Mouse (Mus musculus): ENCODE results near the gene Add3. TPM values are rescaled to one million over a fixed set of nuclear protein-coding genes. Genes with fewer than 3 reads are reported as not detected.

The Add3 gene
- polyA plus RNA-seq, 1 experiment from 2014 or later, result 49.7 TPM

DNA sequence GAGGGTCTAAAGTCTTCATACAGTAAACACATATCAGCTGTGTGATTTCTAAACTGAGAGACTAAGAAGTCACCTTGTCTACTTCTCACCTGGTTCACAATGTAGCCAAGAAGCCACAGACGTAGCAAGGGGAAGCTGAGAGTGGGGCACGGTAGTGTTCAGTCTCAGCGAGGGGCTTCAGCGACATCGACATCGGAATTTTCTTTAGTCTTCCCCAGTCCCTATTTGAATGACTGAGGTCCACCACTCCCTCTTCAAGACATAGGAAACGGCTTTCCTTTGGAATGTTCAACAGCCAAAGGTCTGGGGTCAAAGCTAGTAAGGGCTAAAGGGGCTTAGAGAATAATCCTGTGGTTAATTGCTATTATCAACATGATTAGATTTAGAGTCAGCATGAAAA is 121.8 kb downstream of the Add3 start:
- Histone ChIP-seq H3K27ac (ENCODE audit: low read depth, low read length) (no peak overlapping the region), H3K9me3 (ENCODE audit: control insufficient read depth, low read length) (no peaks in the 10 kb centered on the region), H3K4me1 (ENCODE audit: control insufficient read depth, insufficient read depth, low read length) (peaks cover 6% of the 10 kb centered on the region; the same call in 1 of the 2 replicates), H3K9ac (ENCODE audit: low read length) (no peak overlapping the region), H3K27me3 (ENCODE audit: control insufficient read depth, insufficient read depth, low read length) (no peaks in the 10 kb centered on the region), H3K4me3 (ENCODE audit: low read depth, low read length) (no peak overlapping the region), H3K36me3 (ENCODE audit: control insufficient read depth, insufficient read depth, low read length) (no peaks in the 10 kb centered on the region), H3K4me2 (no peak overlapping the region)
- DNase-seq (ENCODE audit: low spot score, missing footprints) (no peak), ATAC-seq (ENCODE audit: low FRiP score) (no peak)
- WGBS, result 76% methylated on average over 7 of the region's 7 CpGs

DNA sequence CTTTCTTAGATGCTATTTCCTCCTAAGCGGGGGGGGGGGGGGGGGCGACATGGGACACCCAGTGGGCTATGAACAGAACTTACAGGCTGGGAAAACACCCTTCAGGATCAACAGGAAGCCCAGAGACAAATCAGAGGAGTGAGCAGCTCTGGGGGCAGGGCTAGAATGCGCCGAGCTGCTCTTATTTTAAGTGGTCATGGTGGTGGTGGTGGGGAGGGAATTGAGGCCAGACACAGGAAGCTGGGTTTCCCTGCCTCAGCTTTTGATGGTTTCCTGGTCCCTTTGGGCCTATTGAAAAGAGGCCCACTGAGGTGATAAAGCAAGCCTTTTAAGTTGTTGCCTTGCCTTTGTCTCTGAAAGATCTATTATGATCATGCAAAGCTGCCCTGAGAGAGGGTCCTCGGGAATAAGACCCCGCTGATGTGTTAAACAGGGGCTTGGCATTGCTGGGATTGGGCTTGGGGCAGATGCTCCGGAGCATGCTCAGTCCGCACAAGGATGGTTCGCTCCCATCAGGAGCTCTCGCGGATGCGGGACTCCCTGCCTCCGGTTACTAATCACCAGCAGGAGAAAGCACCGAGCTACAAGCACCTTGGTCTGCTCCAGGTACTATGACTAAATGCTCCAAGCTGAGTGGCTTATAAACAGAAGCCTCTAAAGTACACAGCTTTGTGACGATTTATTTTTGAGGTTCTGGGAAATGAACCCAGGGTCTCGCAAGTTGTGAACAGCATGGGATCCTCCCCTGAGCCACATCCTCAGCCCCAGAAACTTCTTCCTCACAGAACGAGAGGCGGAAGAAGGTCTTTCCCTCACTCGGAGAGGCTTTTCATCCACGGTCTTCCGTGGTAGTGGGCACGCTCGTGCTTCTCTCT is 123.9 kb downstream of the Add3 start:
- H3K27ac ChIP-seq (ENCODE audit: low read depth, low read length), result no peak overlapping the region; the same call in 1 of the 2 replicates
- no peaks in the 10 kb centered on the region for H3K9me3 ChIP-seq (ENCODE audit: control insufficient read depth, low read length)
- H3K4me2 ChIP-seq, result peak overlapping the region; percentile 15; the same call in 1 of the 2 replicates
- ATAC-seq (ENCODE audit: low FRiP score) (peak; percentile 51; the same call in 1 of the 2 replicates), DNase-seq (ENCODE audit: low spot score, missing footprints) (peak; percentile 86)
- no peaks in the 10 kb centered on the region for H3K36me3 ChIP-seq (ENCODE audit: control insufficient read depth, insufficient read depth, low read length)
- H3K4me3 ChIP-seq (ENCODE audit: low read depth, low read length), result 0 out of 2 replicates have a peak overlapping the region, but pooled peaks have one; percentile 4
- H3K4me1 ChIP-seq (ENCODE audit: control insufficient read depth, insufficient read depth, low read length), result peaks cover 6% of the 10 kb centered on the region; the same call in 1 of the 2 replicates
- no peaks in the 10 kb centered on the region for H3K27me3 ChIP-seq (ENCODE audit: control insufficient read depth, insufficient read depth, low read length)
- H3K9ac ChIP-seq (ENCODE audit: low read length), result peak overlapping the region; percentile 10
- 31% methylated on average over 22 of the region's 23 CpGs for WGBS

GRCm38 (mm10) chr19:53264821-53265727 is 124.8 kb downstream of the Add3 start:
- Histone ChIP-seq H3K36me3 (ENCODE audit: control insufficient read depth, insufficient read depth, low read length) (no peaks in the 10 kb centered on the region), H3K27ac (ENCODE audit: low read depth, low read length) (no peak overlapping the region), H3K9ac (ENCODE audit: low read length) (no peak overlapping the region), H3K4me2 (no peak overlapping the region), H3K9me3 (ENCODE audit: control insufficient read depth, low read length) (no peaks in the 10 kb centered on the region), H3K4me1 (ENCODE audit: control insufficient read depth, insufficient read depth, low read length) (peaks cover 6% of the 10 kb centered on the region; the same call in 1 of the 2 replicates), H3K27me3 (ENCODE audit: control insufficient read depth, insufficient read depth, low read length) (no peaks in the 10 kb centered on the region), H3K4me3 (ENCODE audit: low read depth, low read length) (no peak overlapping the region)
- DNase-seq (ENCODE audit: low spot score, missing footprints) (no peak), ATAC-seq (ENCODE audit: low FRiP score) (peak; percentile 33; the same call in 1 of the 2 replicates)
- 63% methylated on average over 12 of the region's 12 CpGs for WGBS

- H3K4me1 ChIP-seq (ENCODE audit: control insufficient read depth, insufficient read depth, low read length), result peaks cover 6% of the 10 kb centered on the region; the same call in 1 of the 2 replicates
- H3K9ac ChIP-seq (ENCODE audit: low read length), result no peak overlapping the region
- no peak for DNase-seq (ENCODE audit: low spot score, missing footprints)
- 93% methylated on average over 9 of the region's 9 CpGs for whole genome bisulfite sequencing
- no peak overlapping the region for H3K27ac ChIP-seq (ENCODE audit: low read depth, low read length)
- no peaks in the 10 kb centered on the region for H3K9me3 ChIP-seq (ENCODE audit: control insufficient read depth, low read length)
- H3K4me2 ChIP-seq, result no peak overlapping the region
- no peaks in the 10 kb centered on the region for H3K27me3 ChIP-seq (ENCODE audit: control insufficient read depth, insufficient read depth, low read length)
- H3K4me3 ChIP-seq (ENCODE audit: low read depth, low read length), result no peak overlapping the region
- no peak for ATAC-seq (ENCODE audit: low FRiP score)
- H3K36me3 ChIP-seq (ENCODE audit: control insufficient read depth, insufficient read depth, low read length), result no peaks in the 10 kb centered on the region
Measured at GRCm38 (mm10) chr19:53267305-53267704, 127.1 kb downstream of the Add3 start.

- no peaks in the 10 kb centered on the region for H3K36me3 ChIP-seq (ENCODE audit: control insufficient read depth, insufficient read depth, low read length)
- H3K9me3 ChIP-seq (ENCODE audit: control insufficient read depth, low read length), result no peaks in the 10 kb centered on the region
- no peak overlapping the region for H3K9ac ChIP-seq (ENCODE audit: low read length)
- no peaks in the 10 kb centered on the region for H3K27me3 ChIP-seq (ENCODE audit: control insufficient read depth, insufficient read depth, low read length)
- H3K27ac ChIP-seq (ENCODE audit: low read depth, low read length), result no peak overlapping the region
- ATAC-seq (ENCODE audit: low FRiP score) (no peak), DNase-seq (ENCODE audit: low spot score, missing footprints) (no peak)
- no peak overlapping the region for H3K4me2 ChIP-seq
- no peak overlapping the region for H3K4me3 ChIP-seq (ENCODE audit: low read depth, low read length)
- 93% methylated on average over 17 of the region's 17 CpGs for WGBS
- peaks cover 2% of the 10 kb centered on the region; the same call in 1 of the 2 replicates for H3K4me1 ChIP-seq (ENCODE audit: control insufficient read depth, insufficient read depth, low read length)
Measured at GRCm38 (mm10) chr19:53273055-53273722, 132.9 kb downstream of the Add3 start.

- Histone ChIP-seq H3K4me3 (ENCODE audit: low read depth, low read length) (no peak overlapping the region), H3K36me3 (ENCODE audit: control insufficient read depth, insufficient read depth, low read length) (no peaks in the 10 kb centered on the region), H3K27me3 (ENCODE audit: control insufficient read depth, insufficient read depth, low read length) (no peaks in the 10 kb centered on the region), H3K4me1 (ENCODE audit: control insufficient read depth, insufficient read depth, low read length) (peaks cover 2% of the 10 kb centered on the region; the same call in 1 of the 2 replicates), H3K9ac (ENCODE audit: low read length) (no peak overlapping the region), H3K4me2 (no peak overlapping the region), H3K27ac (ENCODE audit: low read depth, low read length) (no peak overlapping the region), H3K9me3 (ENCODE audit: control insufficient read depth, low read length) (no peaks in the 10 kb centered on the region)
- no peak for ATAC-seq (ENCODE audit: low FRiP score)
- WGBS, result 92% methylated on average over 22 of the region's 23 CpGs
- DNase-seq (ENCODE audit: low spot score, missing footprints), result no peak
Measured at GRCm38 (mm10) chr19:53273781-53274428, 133.7 kb downstream of the Add3 start.

DNA sequence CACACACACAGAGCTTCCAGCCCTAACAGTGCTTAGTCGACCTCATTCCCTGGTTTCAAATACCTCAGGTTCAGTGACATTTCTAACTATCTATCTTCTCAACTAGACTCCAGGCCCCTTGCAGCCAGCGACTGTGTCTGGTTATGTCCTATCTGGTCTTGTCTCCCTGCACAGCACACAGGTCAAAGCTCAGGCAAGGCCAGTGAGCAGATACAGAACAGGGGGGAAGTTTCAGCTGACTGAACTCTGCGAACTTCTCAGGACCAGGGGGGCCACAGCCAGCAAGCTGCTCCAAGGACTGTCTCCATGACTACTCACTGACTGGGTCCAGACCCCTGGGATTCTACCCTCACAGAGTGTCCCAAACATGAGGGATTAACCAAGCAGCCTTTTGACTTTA is 135.0 kb downstream of the Add3 start:
- H3K36me3 ChIP-seq (ENCODE audit: control insufficient read depth, insufficient read depth, low read length), result no peaks in the 10 kb centered on the region
- WGBS, result 27% methylated on average over 3 of the region's 3 CpGs
- no peak for DNase-seq (ENCODE audit: low spot score, missing footprints)
- no peak overlapping the region for H3K27ac ChIP-seq (ENCODE audit: low read depth, low read length)
- no peak overlapping the region for H3K4me2 ChIP-seq
- H3K4me1 ChIP-seq (ENCODE audit: control insufficient read depth, insufficient read depth, low read length), result peaks cover 2% of the 10 kb centered on the region; the same call in 1 of the 2 replicates
- 0 out of 2 replicates have a peak, but pooled peaks have one; percentile 33 for ATAC-seq (ENCODE audit: low FRiP score)
- no peak overlapping the region for H3K9ac ChIP-seq (ENCODE audit: low read length)
- H3K27me3 ChIP-seq (ENCODE audit: control insufficient read depth, insufficient read depth, low read length), result no peaks in the 10 kb centered on the region
- H3K9me3 ChIP-seq (ENCODE audit: control insufficient read depth, low read length), result no peaks in the 10 kb centered on the region
- H3K4me3 ChIP-seq (ENCODE audit: low read depth, low read length), result no peak overlapping the region

Measured in midbrain, embryonic 11.5 days (tissue).